Mouse (Mus musculus) splenic B cell, adult 2 months (primary cell): Measurements from ENCODE around the gene Adnp.

ENCODE experiments used
- DNase-seq: peaks from one replicate; pipeline ENCODE4 v3.0.0-alpha.2; 2011; ENCODE audit warnings: low read depth, low spot score
- H3K27me3 ChIP-seq: 2 replicates; pipeline ENCODE4 v1.6.1; 2012; ENCODE audit warnings: mild to moderate bottlenecking, low read length, moderate library complexity, mixed read lengths; ENCODE audit not compliant: control insufficient read depth, poor library complexity, insufficient read depth, severe bottlenecking
- H3K36me3 ChIP-seq: 2 replicates; pipeline ENCODE4 v1.6.1; 2012; ENCODE audit warnings: mild to moderate bottlenecking, low read length, moderate library complexity, mixed read lengths; ENCODE audit not compliant: control insufficient read depth, poor library complexity, insufficient read depth, severe bottlenecking

Adnp gene

DNA sequence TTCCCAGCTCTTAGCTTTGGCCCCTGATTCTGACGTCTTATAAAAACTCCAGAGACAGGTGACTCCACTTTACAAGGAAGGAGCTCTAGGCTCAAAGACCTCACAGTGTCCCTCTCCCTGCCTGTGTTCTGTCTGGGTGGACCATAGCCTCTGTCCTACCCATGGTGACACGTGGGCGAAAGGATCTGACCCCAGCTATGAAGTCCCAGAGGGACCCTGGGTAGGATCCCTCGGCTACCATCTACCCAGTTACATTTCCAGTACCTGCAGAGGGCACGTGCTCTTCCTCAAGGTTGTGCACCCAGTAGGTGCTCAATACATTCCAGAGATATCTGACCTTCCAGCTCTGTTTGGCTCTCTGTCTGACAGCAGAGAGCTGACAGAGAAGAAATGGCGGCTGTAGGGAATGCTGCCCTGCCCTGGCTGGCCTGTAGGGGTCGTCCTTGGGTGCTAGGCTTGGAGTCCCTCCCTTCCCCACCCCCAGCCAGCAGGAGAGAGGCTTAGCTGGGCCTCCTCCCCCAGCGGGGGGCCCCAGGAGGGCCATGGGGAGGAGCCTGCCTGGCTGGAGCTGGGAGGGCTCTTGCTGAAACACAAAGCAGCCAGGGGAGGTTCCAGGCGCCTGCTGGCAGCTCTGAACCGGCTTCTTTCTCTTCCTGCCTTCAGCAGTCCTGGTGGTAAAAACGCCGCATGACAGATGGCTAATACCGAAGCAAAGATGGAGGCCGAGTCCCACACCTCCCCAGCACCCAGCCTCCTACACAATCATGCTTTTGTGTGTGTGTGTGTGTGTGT lies 52.6 kb downstream of the Adnp start:
- Histone ChIP-seq H3K36me3 (no peaks in the 10 kb centered on the region), H3K27me3 (no peaks in the 10 kb centered on the region)
- peak; percentile 77 for DNase-seq

DNA sequence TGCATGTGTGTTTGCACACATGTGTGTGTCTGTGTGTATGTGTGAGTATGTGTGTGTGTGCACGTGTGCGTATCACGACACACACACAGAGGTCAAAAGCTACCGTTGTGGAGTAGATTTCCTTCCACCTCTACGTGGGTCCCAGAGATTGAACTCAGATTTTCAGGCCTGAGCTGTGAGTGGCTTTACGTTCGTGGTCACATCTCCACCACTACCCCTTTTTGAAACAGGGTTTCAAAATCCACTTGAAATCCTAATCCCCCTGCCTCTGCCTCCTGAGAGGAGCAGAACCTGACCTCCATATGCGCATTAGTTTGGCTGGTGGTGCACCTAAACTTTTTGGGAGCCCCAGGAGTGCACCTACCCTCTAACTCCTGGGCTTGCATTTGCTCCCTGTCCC lies 57.7 kb downstream of the Adnp start:
- Histone ChIP-seq H3K36me3 (no peaks in the 10 kb centered on the region), H3K27me3 (no peaks in the 10 kb centered on the region)
- no peak for DNase-seq

DNA sequence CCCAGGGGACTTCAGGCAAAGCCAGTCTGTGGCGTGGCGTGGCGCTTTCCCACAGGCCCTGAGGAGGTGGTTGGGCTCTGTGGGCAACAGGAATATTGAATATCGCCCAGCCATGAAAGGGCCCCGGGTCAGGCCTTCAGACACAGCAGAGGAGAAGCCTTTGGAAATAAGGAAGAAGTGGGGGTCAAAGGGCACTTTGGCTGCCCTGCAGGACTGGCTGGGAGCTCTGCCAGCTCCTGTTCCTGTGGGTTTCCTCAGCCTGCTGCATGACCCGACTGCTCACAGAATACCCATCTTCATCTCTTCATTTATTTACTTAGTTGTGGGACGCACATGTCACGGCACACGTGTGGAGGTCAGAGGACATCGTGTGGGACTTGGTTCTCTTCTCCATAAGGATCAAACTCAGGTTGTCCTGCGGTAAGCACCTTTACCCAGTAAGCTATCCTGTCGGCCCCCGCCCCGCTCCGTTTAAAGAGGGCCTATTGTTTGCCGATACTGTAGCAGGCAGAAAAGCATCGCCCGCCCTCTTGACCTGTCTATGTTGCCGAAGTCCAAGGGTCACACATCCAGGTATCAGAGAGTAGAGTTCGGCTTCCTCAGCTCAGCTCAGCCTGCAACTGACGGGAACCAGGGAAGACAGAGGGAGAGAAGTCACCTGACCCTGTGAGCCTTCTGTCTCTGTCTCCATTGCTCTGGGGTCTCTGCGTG lies 59.0 kb downstream of the Adnp start:
- no peaks in the 10 kb centered on the region for H3K36me3 ChIP-seq
- no peaks in the 10 kb centered on the region for H3K27me3 ChIP-seq
- no peak for DNase-seq

- no peak for DNase-seq
- H3K36me3 ChIP-seq, result no peaks in the 10 kb centered on the region
- H3K27me3 ChIP-seq, result no peaks in the 10 kb centered on the region
These were observed 61.5 kb downstream of the Adnp start for GRCm38 (mm10) chr2:168145437-168145836.

DNA sequence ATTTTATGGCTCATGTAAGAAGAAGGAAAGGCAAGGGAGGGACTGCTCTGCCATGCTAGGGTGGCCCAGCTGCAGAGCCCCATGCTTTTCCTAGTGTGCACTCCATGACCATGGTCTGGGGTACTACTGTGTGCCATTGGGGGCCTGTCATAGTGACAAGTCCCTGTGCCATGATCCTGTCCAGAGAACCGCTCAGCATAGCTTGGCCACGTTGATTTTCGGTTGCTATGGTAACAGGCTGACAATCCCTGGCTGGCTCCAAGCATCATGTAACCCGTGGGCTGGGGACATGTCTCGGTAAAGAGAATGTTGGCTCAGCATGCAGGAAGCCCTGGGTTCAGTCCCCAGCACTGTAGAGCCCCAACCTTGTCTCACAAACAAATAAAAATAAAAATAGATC lies 63.1 kb downstream of the Adnp start:
- Histone ChIP-seq H3K27me3 (no peaks in the 10 kb centered on the region), H3K36me3 (no peaks in the 10 kb centered on the region)
- DNase-seq, result no peak

DNA sequence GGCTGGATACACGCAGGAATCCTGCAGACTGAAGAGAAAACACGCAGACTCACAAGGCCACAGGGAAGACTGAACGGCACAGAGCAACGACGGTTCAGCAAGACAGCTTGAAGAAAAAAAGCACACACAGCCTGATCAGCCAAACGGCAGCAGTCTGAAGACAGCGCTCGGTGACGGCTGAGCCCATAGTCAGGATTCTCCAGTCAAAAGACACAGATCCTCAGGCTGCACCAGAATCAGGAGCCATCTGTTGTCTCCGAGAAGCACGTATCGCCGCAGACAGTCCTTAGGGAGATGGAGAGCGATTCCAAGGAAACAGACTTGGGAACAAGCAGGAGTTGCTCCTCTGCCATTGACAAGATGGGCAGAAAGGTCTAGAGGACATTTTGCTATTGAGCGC lies 69.8 kb downstream of the Adnp start:
- no peak for DNase-seq
- H3K36me3 ChIP-seq, result no peaks in the 10 kb centered on the region
- H3K27me3 ChIP-seq, result no peaks in the 10 kb centered on the region
